Mouse (Mus musculus) retina, embryonic 14.5 days (tissue): Measurements from ENCODE around the gene Mt3.
A peak's percentile ranks its signal among the peaks of the same experiment; 100 is the strongest.
"Not testable (repeated sequence)": the region's sequence is repeated elsewhere in the genome, so short reads cannot be mapped to it uniquely, and the experiment has no call there.

Source experiments
- DNase-seq: peaks from one replicate; pipeline ENCODE4 v3.0.0-alpha.2; 2015; ENCODE audit warnings: low spot score

The Mt3 gene

DNA sequence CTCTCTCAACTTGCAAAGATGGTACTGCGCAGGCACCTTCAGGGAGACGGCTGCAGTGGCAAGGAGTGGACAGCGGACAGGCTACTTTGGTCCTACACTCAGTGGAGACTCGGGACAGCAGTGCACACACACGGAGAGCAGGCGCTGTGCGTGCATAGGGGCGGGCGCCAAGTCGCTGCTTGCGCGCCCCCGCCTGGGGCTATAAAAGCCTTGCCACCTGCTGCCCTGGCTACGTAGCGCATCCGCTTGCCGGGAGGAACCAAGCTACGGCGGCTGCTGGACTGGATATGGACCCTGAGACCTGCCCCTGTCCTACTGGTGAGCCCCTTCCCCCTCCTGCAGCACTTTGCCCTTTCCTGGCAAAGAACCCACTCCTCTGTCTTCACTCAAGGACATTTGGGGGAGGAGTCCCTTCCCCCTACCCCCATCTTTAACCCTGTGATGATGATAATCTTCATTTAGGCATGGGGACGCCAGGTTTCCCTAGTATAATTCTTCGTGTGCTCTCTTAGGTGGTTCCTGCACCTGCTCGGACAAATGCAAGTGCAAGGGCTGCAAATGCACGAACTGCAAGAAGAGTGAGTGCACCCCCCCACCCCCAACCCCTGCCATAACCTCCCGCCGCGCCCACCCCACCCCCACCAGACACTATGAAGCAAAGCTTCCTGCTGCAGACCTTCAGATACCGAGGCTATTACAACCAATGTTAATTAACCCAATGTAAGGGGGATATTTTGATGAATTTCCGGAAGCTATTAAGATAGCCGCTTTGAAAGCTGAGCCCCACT, at the start of gene Mt3:
Gene Mt3 (plus strand): TSS at position 95 of the 788 bp plus-strand sequence.
- peak; percentile 77 for DNase-seq

DNA sequence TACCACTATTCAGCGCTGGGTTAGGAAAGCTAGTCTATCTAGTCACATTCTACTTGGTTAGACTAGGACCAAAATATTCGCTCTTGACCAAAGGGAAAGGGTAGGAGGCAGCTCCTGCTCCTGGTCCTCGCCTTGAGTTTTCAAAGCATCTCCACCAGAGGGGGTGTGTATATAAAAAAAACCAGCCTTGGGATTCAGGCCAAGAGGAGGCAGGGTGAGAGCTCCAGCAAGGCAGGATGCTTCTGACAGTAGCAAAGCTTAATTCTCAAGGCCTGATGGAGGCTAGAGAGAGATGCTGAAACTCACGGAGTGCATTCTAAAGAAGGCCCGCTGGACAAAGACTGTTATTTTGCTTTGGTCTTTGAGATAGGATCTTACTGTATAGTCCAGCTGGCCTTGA, 48.3 kb upstream of the Mt3 start:
- no peak for DNase-seq

DNA sequence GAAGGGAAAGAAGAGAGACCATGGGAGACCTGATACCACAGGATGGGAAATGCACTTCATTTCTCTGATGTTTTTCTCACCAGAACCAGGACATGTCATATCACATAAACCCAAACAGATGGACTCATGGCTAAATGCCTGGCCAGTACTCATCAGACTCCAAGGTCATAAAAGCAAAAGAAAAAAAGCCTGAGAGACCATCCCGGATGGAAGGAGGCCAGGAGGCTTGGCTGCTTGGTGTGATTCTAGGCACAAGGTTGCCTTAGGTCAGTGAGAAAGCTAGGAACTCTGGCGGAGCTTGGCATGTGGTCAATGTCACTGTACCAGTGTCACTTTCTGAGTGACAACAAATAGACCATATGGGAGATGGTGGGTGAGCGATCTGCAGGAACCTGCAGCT, 44.5 kb upstream of the Mt3 start:
- no peak for DNase-seq

- no peak for DNase-seq
Measured at GRCm38 (mm10) chr8:94109396-94109795, 43.0 kb upstream of the Mt3 start.

- DNase-seq: no peak
Measured at GRCm38 (mm10) chr8:94109835-94110234, 42.6 kb upstream of the Mt3 start.

GRCm38 (mm10) chr8:94110526-94111177, 41.8 kb upstream of the Mt3 start:
- DNase-seq: no peak

GRCm38 (mm10) chr8:94113435-94113834, 39.0 kb upstream of the Mt3 start:
- DNase-seq: no peak

DNA sequence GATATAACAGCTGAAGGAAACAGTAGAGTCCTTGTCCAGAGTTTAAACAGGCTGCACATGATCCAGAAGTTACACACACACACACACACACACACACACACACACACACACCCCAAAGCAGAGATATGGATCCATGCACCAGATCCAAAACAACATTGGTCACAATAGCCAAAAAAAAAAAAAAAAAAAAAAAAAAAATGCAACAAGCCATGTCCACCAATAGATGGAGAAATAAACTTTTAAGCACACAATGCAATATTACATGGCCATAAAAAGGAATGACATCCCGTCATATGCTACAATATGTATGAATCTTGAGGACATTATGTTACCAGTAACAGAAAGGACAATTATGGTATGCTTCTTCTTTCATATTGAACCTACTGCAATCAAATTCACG, 38.4 kb upstream of the Mt3 start:
- no peak for DNase-seq

DNA sequence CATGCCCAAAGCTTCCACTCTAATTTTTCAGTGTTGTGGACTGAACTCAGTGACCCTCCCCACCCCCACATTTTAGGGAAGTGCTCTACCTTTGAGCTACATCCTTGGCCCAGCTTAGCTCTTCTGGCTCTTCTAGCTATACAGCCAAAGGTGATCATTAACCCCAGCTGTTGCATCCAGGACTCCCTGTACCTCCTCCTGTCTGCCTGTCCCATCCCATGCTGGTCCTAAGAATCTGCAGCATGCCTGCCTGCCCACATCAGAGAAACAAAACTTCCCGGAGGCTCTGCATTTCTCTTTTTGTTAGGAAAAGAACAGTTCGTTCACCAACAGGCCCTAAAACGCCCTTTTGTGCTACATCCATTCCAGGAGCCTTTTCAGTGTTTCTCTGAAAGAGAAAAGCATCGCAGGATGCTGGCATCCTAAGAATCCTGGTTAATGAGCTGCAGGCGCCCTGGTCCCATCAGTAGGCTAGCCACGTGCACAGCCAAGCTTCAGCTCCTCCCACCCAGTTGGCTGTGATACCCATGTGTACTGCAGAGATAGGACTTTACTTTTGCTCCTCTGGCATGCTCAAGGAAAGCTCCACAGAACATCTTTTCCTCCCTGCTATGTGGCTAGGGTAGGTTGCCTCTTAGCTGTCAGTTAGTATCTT, 33.5 kb upstream of the Mt3 start:
- peak; percentile 56 for DNase-seq

GRCm38 (mm10) chr8:94121625-94122024, 30.8 kb upstream of the Mt3 start:
- DNase-seq: no peak

GRCm38 (mm10) chr8:94122711-94123468, 29.5 kb upstream of the Mt3 start:
- no peak for DNase-seq

GRCm38 (mm10) chr8:94127711-94128110, 24.7 kb upstream of the Mt3 start:
- no peak for DNase-seq

DNA sequence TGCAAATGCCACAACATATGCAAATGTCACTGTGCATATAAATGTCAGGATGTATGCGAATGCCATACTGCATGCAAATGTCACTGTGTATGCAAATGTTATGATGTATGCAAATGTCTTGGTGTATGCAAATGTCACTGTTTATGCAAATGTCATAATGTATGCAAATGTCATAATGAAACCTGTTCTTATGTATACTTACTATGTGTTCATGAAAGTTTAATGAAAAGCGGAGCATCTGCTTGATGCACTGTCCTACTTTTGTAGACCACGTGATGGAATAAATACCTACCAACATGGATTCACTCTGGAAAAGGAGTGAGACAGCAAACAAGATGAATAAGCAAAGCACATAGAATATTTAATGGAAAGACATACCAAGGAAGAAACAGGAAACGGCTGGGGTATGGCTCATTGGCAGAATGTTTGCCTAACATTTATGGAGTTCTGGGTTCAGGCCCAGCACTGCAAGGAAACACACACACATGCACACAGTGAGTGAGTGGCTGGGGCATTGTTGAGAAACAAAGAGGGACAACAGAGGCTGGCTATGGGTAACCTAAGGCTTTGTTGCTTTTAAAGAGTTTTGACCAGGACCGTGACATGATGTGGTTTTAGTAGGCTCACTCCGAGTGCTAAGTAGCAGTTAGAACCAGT, 23.1 kb upstream of the Mt3 start:
- DNase-seq: no peak

DNA sequence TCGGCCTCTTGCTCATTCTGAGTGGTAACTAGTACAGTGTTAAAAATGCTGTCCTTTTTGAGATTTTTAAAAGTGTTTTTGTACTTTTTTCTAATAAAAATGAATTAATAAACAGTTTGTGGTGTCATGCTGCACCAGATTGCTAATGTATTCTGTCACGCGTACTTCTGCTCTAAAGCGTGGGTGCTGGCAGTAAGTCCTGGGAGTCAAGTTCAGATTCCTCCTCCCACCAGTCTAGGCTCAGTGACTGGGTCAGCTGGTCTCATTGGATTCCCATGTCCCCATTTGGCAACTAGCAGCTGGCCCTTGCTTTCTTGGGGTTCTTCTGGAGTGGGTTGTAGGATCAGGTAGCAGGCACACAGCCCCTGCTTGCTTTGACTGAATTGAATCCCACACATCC, 22.3 kb upstream of the Mt3 start:
- DNase-seq: no peak

DNA sequence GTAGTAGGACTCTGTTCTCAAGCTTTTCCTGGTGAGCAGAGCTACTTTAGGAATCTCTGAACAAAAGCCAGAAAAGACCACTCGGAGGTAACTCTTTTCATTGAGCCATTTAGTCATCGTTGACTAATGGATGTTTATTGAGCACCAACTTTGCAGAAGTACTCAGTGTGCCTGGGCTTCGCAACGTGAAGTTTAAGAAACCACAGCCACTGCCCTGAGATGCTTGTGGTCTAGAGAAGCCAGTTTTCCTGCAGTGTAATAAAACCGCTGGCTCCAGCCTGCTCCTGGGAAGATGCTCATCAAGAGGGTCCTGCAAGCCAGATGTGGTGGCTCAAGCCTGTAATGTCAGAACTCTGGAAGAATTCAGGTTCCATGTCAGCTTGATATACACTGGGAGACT, 20.3 kb upstream of the Mt3 start:
- no peak for DNase-seq

GRCm38 (mm10) chr8:94134601-94135000, 17.8 kb upstream of the Mt3 start:
- not testable (repeated sequence) for DNase-seq

DNA sequence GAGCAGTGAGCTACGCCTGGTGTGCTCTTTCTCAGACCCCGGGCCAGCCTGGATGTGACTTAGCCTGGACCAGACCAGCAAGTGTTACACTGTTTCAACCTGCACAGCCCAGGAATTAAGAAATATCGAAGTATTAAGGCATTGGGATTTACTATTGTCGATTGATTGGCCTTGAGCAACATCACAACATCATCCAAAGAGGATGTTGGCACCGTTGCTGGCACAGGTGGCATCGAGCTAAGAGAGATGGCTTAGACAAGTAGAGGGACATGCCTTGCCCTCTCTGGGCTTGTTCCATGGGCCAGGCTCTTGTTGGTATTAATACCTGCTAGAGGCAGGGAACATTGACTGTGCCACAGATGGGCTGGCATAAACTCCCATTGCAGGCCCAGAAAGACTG, 16.9 kb upstream of the Mt3 start:
- no peak for DNase-seq

- no peak for DNase-seq
Measured at GRCm38 (mm10) chr8:94136192-94136591, 16.2 kb upstream of the Mt3 start.

DNA sequence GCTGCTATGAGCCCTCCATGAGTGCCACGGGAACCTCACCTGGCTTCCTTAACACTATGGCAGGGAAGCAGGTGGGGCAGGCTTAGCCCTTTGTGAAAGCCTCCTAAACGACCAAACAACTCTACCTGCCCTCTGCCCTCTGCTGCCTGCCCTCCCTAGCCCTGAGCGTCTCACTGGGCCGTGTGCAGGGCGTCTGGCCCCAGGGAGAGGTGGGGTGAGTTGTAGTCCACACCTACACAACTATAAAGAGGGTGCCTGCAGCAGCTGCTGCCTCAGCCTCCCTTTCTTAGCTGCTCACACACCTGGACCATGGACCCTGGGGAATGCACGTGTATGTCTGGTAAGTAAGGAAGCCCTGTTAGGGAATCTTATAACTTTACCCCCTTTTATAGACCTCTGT, 15.5 kb upstream of the Mt3 start, which contains the start of gene Mt4:
Gene Mt4 (plus strand): TSS at position 265 of the 400 bp plus-strand sequence.
- no peak for DNase-seq

GRCm38 (mm10) chr8:94140266-94140795, 12.1 kb upstream of the Mt3 start:
- no peak for DNase-seq

DNA sequence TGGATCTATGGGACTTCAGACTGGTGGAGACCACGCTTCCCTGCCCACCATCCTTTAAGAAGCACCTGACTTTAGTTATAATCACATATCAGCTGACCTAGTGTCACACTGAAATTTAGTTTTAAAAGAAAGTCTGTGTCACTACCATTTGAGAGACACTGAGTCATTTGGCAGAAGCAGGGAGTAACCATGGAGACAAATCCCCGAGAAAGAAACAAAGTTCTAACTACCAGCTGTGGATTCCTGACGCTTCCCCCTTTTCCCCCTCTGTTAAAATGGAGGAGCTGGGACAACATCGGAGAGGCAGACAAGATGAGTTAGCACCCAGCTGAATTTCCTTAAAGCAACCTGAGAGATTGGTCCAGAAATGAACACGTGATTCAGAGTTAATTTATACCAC, 4.2 kb upstream of the Mt3 start:
- DNase-seq: no peak

DNA sequence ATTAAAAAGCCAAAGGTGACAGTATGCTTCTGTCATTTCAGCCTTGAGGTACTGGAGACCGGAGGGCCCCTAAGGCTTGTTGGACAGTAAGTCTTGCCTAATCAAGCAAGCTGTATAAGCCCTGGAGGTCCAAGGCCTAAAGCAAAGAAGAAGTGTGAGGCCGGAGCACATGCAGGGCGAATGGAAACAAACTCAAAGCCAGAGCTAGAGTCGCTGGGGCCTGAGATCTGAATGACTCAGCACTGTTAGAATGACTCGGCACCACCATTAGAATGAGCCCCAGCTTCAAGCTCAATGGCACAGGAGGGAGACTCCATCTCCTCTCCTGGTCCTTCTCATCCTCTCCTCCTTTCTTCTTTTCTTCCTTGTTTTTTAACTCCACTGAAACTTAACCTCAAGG, 1.5 kb upstream of the Mt3 start:
- DNase-seq: no peak
